Mouse (Mus musculus): Measurements from ENCODE around the gene Prr22. TPM values are rescaled to one million over a fixed set of nuclear protein-coding genes. Genes with fewer than 3 reads are reported as not detected.

The Prr22 gene
- total RNA-seq (2021) = under 1 TPM in 1 of 2 experiments, not detected in 1; 0.58 TPM

DNA sequence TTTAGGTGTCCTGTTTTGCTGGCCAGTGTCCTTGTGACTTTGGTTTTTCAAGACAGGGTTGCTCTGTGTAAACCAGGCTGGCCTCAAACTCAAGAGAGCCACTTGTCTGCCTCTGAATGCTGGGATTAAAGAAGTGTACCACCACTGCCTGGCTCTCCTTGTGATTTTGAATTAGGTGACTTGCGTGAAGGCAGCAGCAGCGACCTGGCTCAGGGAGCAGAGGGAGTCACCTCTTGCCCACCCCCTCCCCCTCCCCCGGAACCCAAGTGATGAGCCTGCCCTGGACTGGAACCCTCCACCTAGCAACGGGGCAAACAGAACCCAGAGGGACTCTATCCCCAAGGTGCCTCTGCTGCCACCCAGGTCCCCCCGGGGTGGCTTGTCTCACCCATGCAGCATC lies at the start of gene Prr22:
TSS of gene Prr22 (plus strand) at position 301 of the 400 bp plus-strand sequence.
- no peak for DNase-seq

DNA sequence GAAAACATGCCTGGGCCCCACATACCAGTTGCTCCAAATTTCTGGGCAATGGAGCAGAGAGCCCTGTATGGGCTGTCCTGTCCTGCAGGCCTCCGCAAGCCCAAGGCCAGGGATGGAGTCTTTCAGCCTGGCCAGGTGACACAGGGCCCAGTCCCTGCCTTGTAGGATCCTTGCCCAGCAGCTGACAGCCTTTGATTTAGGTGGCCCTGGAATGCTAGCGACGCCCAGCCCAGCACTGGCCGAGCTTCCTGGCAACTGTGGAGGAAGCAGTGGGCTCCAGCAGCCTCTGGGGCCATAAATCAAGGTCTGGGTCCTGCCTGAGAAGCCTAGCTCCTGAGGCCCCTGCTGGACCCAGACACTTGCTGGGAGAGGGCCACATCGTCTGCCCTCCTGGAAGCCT lies 47.6 kb upstream of the Prr22 start:
- intact Hi-C loops (cut with DNase I) = no loop called here
- DNase-seq = no peak

More for the DNA sequence above, at the start of gene Prr22:
- intact Hi-C loops (cut with DNase I) = no loop called here

DNA sequence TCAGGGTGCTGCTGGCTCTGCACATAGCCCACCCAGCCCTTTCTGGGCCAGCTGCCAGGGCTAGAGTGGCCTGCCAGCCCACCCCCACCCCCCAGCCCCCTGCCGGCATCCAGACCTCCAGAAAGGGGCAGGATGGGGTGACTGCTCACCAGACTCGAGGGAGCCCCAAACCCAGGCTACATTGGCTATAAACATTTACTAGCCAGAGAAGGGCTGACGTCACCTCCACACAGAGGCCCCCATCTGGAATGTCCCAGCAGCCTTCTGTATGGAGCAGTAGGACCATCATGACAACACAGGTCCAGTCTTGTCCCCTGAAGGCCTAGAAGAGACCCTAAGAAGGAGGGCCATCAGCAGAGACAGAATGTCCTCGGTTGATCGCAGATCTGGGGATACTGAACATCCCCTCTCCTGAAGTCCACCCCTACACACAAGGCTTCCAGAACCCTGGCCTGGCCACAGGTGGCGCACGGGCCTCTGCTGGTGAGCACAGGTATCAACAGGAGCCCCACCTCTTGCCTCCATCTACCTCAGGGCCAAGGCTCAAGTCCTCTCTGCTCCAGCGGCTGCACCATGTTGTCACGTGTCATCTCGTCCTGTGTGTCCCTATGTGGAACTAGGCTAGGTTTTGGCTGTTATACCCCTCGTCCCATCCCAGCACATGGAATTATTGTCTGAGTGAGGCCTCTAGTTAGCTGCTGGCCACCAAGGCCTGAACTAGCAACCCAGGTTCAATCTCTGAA lies 46.5 kb upstream of the Prr22 start:
- no peak for DNase-seq
- intact Hi-C loops (cut with DNase I) = no loop called here

DNA sequence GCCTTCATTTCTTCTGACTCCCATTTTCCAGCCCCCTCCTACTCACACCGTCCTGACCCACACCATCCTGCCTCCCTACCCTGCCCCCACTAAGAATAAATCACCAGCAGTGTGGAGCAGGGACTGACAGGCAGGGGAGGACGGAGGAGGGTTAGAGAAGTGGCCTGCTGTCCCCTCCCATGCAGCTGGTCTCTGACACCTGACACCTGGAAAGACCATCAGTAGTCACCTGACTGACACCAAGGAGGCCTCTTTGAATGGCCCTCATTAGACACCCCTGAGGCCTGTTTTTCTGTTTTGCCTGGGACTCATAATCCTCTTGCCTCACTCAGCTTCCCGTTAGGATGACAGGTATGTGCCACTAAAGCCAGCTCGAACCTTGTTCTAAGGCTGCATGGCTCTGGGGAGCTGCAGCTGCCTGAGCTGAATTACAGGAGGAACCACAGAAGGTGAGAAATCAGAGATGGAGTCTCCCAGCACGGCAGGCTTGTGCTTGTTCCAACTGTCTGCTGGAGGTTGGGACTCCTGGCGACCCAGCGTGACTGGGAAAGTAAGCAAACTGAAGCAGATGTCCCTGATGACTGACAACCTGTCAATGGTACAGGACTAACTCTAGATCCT lies 42.9 kb upstream of the Prr22 start:
- no peak for DNase-seq
- intact Hi-C loops (cut with DNase I) = no loop called here

DNA sequence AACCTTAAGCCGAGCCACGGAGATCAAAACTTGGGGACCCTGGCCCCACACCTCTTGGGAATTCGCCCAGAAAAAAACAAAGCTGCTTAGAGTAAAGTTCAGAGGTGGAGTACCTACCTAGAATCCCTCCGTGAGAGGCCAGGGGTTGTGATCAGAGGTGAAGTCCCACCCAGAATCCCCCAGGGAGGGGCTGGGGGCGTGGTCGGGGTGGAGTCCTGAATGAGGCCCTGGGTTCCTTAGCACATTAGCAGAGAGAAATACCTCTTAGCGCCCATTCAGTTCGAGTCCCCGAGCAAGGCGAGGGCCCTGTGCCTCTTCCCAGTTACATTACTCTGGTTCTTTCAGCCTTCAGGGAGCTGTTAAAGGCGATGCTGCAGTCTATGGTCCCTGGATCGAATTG lies 42.4 kb upstream of the Prr22 start:
- no peak for DNase-seq
- intact Hi-C loops (cut with DNase I) = no loop called here

DNA sequence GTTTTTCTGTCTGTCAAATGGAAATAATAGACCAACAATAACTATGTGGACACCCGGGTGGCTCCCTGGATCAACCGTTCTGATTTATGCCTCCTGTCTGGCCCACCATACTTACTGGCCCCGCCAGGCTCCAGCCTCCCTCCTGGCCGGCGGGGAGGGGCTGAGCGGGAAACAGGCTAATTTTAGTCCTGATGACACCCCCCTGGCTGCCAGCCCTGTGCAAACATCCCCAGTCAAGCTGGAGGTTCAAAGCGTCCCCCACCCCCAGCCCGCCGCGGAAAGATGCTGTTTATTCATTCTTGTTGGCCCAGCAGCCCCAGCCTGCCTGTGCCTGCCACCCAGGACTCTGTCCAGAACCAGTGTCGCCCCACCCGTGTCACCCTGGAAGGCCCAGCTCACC lies 41.9 kb upstream of the Prr22 start:
- intact Hi-C loops (cut with DNase I) = no loop called here
- no peak for DNase-seq

DNA sequence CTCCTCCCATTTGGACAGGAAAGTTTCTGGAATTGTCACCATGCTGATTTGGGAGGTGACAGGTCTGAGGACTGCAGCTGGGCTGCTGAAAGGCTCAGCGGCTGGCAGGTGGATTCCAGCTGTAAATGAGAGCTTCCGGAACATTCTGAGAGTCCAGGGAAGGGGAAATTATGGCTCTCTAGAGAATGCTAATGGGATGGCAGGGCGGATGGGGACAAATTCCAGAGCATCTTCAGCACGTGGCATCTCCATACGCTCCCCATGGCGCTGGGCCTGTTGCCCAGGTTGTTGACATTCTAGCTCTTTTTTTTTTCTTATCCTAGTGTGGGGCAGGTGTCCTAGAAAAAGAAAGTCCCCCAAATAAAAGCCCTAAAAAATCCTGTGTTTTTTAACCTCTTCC lies 40.9 kb upstream of the Prr22 start:
- no peak for DNase-seq
- intact Hi-C loops (cut with DNase I) = no loop called here

DNA sequence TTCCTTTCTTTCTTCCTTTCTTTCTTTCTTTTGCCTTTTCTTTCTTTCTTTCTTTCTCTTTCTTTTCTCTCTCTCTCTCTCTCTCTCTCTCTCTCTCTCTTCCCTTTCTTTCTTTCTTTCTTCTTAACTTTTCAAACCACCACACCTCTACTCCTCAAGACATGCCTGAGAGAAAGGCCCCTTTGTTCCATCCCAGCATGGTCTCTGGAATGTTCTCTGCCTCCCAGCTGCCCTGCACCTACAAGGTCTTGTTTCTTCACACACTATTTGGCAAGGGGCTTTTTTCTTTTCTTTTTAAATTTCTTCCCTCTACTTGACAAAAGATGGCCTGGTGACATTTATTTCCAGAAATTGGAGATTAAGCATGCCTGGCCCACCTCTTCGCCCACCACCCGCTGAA lies 40.4 kb upstream of the Prr22 start:
- intact Hi-C loops (cut with DNase I) = no loop called here
- no peak for DNase-seq

DNA sequence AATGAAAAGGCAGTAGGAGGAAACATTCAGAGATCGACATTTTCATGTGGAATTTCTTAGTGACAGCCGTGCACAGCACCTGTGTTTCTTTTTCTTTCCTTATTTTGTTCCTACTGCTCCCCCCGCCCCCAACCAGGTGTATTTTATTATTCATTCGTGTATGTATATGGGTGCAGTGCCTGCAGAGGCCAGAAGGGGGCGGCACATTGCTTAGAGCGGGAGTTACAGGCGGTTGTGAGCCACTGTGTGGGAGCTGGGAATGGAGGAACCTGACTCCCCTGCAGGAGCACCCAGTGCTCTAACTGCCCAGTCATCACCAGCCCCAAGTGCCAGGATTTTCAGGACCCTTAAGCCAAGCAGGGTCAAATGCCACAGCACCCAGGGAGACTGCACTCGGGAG lies 33.5 kb upstream of the Prr22 start:
- no peak for DNase-seq
- intact Hi-C loops (cut with DNase I) = no loop called here

DNA sequence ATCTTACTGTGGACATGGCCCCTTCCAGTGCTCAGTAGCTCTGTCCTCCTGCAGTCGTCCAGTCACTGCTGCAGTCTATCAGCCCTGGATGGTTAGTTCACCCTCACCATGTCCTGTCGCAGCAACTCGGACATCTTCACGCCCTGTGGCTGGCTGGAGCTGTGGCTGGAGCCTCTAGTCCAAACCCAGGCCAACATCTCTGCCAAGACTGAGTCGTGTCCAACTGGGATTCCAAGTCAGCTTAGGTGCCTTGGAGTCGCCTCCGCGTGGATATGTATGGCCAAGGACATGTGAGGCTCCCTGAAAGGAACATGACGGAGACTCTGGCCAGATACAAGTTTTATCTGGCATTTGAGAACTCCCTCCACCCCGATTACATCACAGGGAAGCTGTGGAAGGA lies 31.8 kb upstream of the Prr22 start:
- DNase-seq = no peak
- intact Hi-C loops (cut with DNase I) = no loop called here

DNA sequence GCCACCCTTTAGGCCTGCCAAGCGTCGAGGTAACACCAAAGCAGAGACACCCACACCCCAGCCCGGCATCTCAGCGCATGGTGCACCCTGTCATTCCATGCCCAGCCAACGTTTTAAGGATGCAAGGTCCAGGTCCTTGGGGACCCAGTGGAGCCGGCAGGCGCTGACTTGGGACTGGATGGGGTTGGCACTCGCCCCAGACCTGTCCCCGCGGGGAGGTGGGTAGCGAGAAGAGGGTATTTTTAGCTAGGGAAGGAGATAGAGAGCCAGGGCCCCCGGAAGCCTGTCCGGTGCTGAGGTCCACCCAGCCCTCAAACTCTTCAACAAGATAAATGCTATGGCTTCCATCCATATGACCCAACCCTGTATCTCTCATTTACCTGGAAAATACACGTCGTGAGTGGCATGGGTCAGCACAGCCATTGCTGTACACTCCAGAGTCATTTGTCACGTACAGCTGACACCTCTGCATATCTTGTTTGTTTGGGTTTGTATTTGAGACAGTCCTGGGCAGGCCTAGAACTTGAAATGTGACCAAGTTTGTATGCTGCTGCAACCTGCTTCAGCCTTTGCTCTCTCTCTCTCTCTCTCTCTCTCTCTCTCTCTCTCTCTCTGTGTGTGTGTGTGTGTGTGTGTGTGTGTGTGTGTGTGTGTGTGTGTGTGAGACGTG lies 29.8 kb upstream of the Prr22 start:
- intact Hi-C loops (cut with DNase I) = no loop called here
- no peak for DNase-seq

DNA sequence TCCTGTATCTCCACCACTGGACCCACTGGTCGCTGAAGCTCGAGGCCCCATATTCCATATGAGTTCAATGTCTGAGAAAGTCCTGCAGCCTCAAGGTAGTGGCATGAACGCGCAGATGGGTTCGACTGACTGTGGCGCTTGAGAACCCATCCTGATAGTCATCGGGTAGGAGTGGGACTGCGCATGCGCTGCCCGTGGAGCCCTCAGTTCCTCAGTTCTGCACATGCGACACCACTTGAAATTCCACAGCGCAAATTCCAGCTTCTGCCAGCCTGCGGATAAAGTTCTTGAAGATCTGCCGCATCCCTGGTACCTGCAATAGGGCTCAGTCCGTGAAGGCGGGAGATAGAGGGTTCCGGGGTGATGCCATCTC lies 29.3 kb upstream of the Prr22 start:
- no peak for DNase-seq
- intact Hi-C loops (cut with DNase I) = no loop called here

DNA sequence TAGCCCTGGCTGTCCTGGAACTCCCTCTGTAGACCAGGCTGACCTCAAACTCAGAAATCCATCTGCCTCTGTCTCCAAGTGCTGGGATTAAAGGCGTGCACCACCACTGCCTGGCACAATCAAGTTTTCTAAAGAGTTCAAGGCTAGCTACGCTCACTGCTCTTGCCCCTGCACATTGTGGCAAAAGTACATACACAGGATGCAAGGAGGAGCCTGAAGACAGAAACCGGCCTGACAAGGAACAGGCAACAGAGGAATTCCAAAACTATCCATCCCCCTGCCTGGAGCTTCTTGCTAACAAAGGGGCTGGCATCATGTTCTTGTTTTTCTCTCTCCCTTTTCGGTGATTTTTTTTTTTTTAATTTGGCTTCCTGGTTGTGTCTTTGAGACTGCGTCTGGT lies 25.9 kb upstream of the Prr22 start:
- no peak for DNase-seq
- intact Hi-C loops (cut with DNase I) = no loop called here

DNA sequence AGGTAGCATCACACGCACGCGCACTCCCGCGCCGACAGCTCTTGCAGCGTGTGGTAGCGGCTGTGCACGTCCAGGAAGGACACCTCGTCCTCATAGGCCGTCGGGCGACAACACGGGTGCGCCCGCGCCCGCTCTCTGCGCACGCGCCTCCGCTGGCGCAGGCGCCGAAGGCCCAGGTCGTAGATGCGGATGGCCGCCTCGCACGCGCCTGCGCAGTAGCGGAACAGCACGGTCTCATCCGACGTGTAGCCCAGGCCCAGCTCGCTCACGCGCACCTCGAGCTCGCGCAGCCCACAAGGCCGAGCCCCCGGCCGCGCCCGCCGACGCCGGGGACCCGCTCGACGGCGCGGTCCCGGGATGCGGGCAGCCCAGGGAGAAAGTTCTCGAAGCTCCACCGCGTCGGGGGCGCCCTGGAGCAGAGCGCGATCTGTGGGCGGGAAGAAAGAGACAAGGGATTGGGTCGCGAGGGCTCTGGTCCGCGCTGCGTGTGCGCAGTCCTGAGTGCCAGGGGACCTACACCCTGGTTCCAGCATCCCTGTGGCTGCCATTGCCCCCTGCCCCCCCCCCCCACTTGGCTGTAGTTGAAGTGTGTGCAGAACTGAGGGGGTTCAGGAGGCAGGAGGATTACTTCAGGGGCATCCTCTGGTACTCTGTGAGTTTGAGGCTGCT lies 18.5 kb upstream of the Prr22 start:
- intact Hi-C loops (cut with DNase I) = no loop called here
- DNase-seq = no peak

DNA sequence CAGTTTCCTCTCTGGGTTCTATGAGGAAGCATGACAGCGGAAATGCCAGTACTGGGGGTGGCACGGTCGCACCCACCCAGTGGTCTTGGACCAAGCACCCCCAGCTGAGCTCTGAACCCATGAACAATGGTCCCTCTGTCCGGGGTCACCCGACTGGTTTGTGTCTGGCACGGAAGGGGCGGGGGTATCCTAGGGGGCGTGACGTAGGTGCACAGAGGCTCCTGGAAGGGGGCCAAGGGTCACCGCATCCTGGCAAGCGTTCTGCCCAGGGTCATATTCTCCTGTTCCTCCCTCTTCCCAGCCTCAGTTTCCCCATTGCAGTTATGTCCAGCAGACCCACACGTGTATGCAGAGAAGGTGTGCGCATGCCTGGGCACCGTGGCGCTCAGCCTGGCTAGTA lies 16.6 kb upstream of the Prr22 start:
- no peak for DNase-seq
- intact Hi-C loops (cut with DNase I) = no loop called here

DNA sequence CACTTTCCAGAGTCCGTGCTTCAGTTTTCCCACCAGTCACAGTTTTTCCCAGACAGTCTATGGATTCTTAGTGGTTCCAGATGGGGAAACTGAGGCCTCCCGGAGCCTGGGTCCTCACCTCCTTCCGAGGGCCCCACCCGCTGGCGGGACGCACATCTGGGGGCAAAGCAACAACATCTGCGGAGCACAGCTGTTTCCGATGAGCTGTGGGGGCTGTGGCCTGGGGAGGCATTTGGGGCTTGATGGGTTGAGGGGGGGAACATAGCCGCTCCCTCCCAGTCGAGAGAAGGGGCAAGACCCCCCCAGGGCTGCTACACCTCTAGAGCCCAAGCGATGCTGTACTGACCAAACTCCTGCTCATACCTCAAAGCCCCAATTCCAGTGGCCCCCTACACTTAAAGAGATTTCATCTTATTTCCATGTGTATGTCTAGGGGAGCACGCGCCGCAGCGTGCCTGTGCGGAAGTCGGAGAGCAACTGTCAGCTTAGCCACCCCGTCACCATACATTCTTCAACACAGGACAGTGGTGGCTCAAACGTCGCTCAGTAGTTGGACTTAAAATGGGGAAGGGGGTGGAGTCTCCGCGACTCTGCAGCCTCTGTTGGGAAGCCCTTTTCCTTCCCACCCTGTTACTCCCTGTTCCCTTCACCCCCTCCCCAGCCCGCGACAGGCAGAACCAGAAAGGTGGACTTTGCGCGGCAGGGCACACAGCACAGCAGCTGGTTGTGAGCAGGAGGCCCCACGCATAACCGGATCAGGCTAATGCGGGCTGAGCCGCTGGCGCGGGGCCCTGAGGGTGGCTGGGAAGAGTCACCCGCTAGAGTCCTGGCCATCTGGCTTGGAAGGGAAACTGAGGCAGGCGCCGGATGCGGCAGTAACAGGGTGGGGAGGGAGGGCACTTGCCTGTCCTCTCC lies 15.5 kb upstream of the Prr22 start:
- intact Hi-C loops (cut with DNase I) = loop anchor here (5.0 kb wide), 1 partner anchor 77 kb away; no protein-coding TSS in a partner anchor
- DNase-seq = no peak

DNA sequence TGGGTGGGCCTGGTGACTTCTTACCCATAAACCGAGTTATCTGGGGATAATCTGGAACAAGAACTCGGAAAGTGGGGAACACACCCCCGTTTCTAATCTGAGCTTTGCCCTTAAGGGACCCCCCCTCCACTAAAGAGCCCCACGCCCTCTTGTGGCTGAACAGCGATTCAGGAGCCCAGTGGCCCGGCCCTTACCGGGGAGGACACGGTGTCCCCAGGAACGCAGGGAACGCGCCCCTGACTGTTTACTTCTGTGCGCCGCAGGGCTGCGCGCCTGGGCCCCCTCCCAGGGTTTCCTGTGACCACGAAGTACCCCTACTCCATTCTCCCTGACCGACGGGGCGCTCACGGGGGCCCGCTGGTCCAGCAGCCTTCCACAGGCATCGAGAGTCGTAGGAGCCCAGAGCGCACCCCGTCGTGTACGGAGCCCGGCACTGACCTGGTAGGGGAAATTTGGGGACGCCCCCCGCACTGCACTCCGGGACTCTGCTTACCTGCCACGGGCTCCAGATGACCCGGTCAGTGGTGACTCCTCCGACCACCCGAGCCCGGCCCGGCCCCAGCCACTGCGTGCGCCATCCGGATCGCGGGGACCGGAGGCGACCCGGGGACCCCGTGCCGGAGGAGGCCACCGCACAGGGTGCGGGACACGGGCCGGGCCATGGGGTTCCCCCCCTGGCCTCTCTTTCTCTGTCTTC lies 13.2 kb upstream of the Prr22 start:
- intact Hi-C loops (cut with DNase I) = loop anchor here (1.0 to 5.0 kb wide), 2 partner anchors 39 to 80 kb away; partner anchors contain the start of gene Vmac
- peak; percentile 35 to 52 for DNase-seq

DNA sequence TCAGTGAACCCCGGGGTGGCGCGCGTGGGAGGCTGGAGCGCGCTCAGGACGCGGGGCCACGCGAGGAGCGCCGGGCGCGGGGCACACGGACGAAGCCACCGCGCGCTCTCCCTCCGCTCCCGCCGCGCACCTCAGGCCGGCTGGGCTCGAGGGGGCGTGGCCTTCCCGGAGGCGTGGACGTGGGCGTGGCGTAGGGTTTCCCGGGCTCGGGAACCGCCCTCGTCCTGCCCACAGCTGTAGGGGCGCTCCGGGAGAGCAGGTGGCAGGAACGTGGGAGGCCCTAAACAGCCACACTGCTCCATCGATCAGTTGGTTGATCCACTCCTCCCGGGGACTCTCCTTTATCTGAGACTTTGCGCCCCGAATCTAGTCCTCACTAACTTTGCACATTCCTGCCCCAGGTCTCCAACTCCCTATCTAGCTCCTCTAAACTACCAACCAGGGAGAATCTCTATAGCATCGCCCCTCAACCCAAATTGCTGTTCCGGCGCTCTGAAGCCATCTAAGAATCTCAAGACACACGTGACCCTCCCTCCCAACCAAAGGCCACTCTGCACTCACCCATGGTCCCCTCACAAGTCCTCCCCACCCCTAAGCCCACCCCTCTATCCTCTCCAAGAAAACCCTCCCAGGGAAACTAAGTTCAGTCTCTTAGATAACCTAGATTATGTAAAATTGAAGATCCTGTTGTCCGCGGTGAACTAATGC lies 12.5 kb upstream of the Prr22 start, which contains the start of gene Nrtn:
TSS of gene Nrtn (minus strand) at position 115 of the 708 bp plus-strand sequence.
- DNase-seq = peak; percentile 83 to 86
- intact Hi-C loops (cut with DNase I) = loop anchor here (5.0 kb wide), 1 partner anchor 80 kb away; no protein-coding TSS in a partner anchor

DNA sequence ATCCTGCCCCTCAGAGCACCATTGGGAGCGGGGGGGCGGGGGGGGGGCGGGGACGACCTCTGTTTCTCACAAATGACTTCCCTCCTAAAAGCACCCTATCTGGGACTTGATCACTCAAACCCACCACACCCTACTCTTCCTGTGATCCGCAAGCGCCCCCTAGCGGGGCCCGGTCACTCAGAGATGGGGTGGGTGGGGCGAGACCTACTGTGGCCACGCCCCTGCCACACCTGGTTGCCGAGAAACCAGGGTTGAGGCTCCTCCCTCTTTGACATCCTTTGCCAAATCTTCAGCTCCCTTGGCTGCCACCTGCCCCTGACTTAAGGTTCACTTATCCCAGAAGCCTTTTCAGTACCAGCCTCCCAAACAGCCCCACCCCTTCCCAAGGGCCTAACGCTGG lies 11.9 kb upstream of the Prr22 start:
- intact Hi-C loops (cut with DNase I) = loop anchor here (5.0 kb wide), 1 partner anchor 81 kb away; no protein-coding TSS in a partner anchor
- DNase-seq = peak; percentile 43 to 66
